Mouse (Mus musculus) gastrocnemius, adult 2 months (tissue): ENCODE data around the gene Asrgl1. TPM values are rescaled to one million over a fixed set of nuclear protein-coding genes. Genes with fewer than 3 reads are reported as not detected.

Experiments used
- DNase-seq: peaks from one replicate; pipeline ENCODE4 v3.0.0; 2022
- H3K27ac ChIP-seq: fragments of 200-600 bp; 2 replicates; pipeline ENCODE4 v1.8.1; 2022; ENCODE audit warnings: mild to moderate bottlenecking
- H3K4me3 ChIP-seq: fragments of 200-600 bp; 2 replicates; pipeline ENCODE4 v1.8.1; 2022; ENCODE audit warnings: mild to moderate bottlenecking, moderate library complexity
- CTCF ChIP-seq: fragments of 200-600 bp; IDR thresholded peaks from 2 replicates; pipeline ENCODE4 v1.8.1; 2022; ENCODE audit warnings: antibody characterized with exemption, mild to moderate bottlenecking, moderate library complexity
- intact Hi-C: fragments of 180-260 bp; cut with DNase I; formaldehyde crosslinking; loops from one replicate; pipeline ENCODE4 v1.15.1; 2025
- total RNA-seq, 2 experiments: library from RNA; stranded (reverse); gene quantifications; 2 replicates each; pipeline ENCODE4 v1.2.3; 2021

Asrgl1 gene
- total RNA-seq, 2 experiments from 2014 or later: 29.3 to 32.8 TPM

DNA sequence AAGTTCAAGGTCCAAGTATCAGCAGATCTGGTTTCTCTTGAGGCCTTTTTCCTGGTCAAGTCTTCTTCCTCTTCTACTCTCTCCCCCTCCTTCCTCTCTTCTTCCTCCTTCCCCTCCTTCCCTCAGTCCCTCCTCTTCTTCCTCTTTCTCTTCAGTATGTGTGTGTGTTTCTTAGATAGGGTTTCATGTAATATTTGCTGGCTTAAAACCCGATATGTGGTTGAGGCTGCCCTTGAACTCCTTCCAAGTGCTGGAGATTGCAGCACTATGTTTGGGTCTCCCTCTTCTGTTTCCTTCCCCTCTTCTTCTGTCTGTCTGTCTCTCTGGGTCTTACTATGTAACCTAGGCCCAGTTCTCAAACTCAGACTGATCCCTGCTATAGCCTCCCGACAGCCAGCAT, 72.6 kb downstream of the Asrgl1 start:
- intact Hi-C loops: no loop called here
- TF ChIP-seq CTCF: no peak

GRCm38 (mm10) chr19:9061221-9061893, 74.1 kb downstream of the Asrgl1 start:
- Histone ChIP-seq H3K27ac (peak overlapping the region; percentile 31; the same call in 1 of the 2 replicates), H3K4me3 (no peak overlapping the region)
- TF ChIP-seq CTCF: no peak
- DNase-seq: no peak
- intact Hi-C loops: no loop called here

More for the DNA sequence above, 72.6 kb downstream of the Asrgl1 start:
- Histone ChIP-seq H3K4me3 (no peak overlapping the region), H3K27ac (0 out of 2 replicates have a peak overlapping the region, but pooled peaks have one; percentile 40)
- DNase-seq: no peak

DNA sequence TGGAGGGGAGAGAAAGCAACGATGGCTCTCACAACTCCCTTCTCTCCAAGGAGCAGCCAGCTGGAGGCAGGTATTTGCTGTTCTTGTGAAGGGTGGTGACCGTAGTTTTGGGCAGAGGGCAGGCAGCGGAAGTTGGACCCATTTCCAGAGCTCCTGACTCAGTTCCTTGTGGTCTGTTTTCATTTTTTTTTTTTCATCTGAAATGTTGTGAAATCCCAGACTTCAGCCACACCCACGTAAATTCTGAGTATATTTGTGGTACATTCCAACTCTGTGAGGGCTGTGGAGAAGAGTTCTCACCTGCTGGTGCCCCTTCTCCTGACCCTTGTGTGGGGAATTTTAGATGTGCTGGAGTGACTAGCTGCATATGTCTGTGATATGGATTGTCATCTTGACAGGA, 75.3 kb downstream of the Asrgl1 start:
- no peak overlapping the region for H3K4me3 ChIP-seq
- DNase-seq: peak; percentile 65
- TF ChIP-seq CTCF: no peak
- intact Hi-C loops: no loop called here
- peak overlapping the region; percentile 76 for H3K27ac ChIP-seq

Other genes with a start within 250 kb of the Asrgl1 start
- 10 to 100 TPM; 11.8 to 13.5 TPM for gene 1810009A15Rik, start 246.8 kb downstream of the Asrgl1 start, total RNA-seq
- 1 to 10 TPM in 1 of 2 experiments, under 1 TPM in 1; 0.61 to 5.3 TPM for gene Gm49416, start 246.7 kb downstream of the Asrgl1 start, total RNA-seq
- 10 to 100 TPM; 10.6 to 12.5 TPM for gene Ints5, start 242.6 kb downstream of the Asrgl1 start, total RNA-seq
- 10 to 100 TPM; 21.6 to 26.4 TPM for gene Ganab, start 237.6 kb downstream of the Asrgl1 start, total RNA-seq
- gene B3gat3, start 215.3 kb downstream of the Asrgl1 start, total RNA-seq: 10 to 100 TPM; 32.2 to 35.7 TPM
- 1 to 10 TPM; 7.3 TPM for gene Rom1, start 206.3 kb downstream of the Asrgl1 start, total RNA-seq
- 1 to 10 TPM; 3.4 to 6.2 TPM for gene Eml3, start 206.1 kb downstream of the Asrgl1 start, total RNA-seq
- gene Mta2, start 193.8 kb downstream of the Asrgl1 start, total RNA-seq: 10 to 100 TPM; 23.5 to 27.2 TPM
- 10 to 100 TPM in 1 of 2 experiments, 1 to 10 TPM in 1; 7.9 to 10.4 TPM for gene Tut1, start 181.8 kb downstream of the Asrgl1 start, total RNA-seq
- gene Eef1g, start 168.6 kb downstream of the Asrgl1 start, total RNA-seq: 100 to 1,000 TPM; 423 to 463 TPM
- 100 to 1,000 TPM; 212 to 217 TPM for gene Ahnak, start 146.4 kb downstream of the Asrgl1 start, total RNA-seq
- gene Scgb1a1, start 47.7 kb downstream of the Asrgl1 start, total RNA-seq: not detected